Mouse (Mus musculus) lung, postnatal 0 days (tissue): ENCODE measurements around the gene Polr1d.

Experiments
- CTCF ChIP-seq: IDR thresholded peaks from 2 replicates; pipeline ENCODE4 v1.5.1; 2016; ENCODE audit warnings: antibody characterized with exemption, mild to moderate bottlenecking
- EP300 ChIP-seq: IDR thresholded peaks from 2 replicates; pipeline ENCODE4 v1.6.1; 2016; ENCODE audit warnings: antibody characterized with exemption, mild to moderate bottlenecking, control low read depth

- TF ChIP-seq CTCF (no peak), EP300 (no peak)
Observed at GRCm38 (mm10) chr5:147154806-147155371, 78.0 kb downstream of the Polr1d start.
